Mouse (Mus musculus): ENCODE results near the gene Lect2. TPM values are rescaled to one million over a fixed set of nuclear protein-coding genes. Genes with fewer than 3 reads are reported as not detected.

Lect2 gene
- polyA plus RNA-seq, 1 experiment from 2014 or later, result not detected

DNA sequence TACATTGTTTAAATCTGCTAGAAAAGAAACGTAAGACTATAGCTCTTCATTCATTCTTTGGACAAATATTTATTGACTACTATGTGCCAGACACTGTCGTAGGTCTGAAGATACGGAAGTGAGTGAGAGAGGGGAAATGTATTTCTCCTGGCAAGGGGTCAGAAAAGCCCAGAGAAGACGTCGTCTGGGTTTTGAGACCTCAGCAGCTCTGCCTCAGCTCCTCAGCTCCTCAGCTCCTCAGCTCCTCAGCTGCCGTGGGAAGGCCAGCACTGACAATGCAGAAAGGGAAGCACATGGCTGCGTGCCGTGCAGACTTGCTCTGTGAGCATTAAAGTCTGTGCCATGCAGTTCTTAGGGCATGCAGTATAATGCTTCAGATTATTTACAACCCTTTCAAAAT, 18.6 kb downstream of the Lect2 start:
- no peaks in the 10 kb centered on the region for H3K4me1 ChIP-seq (ENCODE audit: control insufficient read depth, insufficient read depth, low read length)
- no peaks in the 10 kb centered on the region for H3K27me3 ChIP-seq (ENCODE audit: control insufficient read depth, insufficient read depth, low read length)
- H3K27ac ChIP-seq (ENCODE audit: low read depth, low read length), result no peak overlapping the region
- DNase-seq (ENCODE audit: low spot score) (no peak), ATAC-seq (ENCODE audit: insufficient read depth, low FRiP score, low TSS enrichment) (no peak)
- WGBS, result 68% methylated on average over 8 of the region's 8 CpGs
- H3K9ac ChIP-seq (ENCODE audit: low read length), result no peak overlapping the region
- H3K36me3 ChIP-seq (ENCODE audit: control insufficient read depth, insufficient read depth, low read length), result no peaks in the 10 kb centered on the region
- no peak overlapping the region for H3K4me2 ChIP-seq (ENCODE audit: low read depth)
- no peaks in the 10 kb centered on the region for H3K9me3 ChIP-seq (ENCODE audit: control insufficient read depth, low read length)
- no peak overlapping the region for H3K4me3 ChIP-seq (ENCODE audit: low read depth, low read length)

GRCm38 (mm10) chr13:56529031-56529430, 19.3 kb downstream of the Lect2 start:
- H3K36me3 ChIP-seq (ENCODE audit: control insufficient read depth, insufficient read depth, low read length), result no peaks in the 10 kb centered on the region
- WGBS, result 84% methylated on average over 4 of the region's 4 CpGs
- H3K27ac ChIP-seq (ENCODE audit: low read depth, low read length), result no peak overlapping the region
- no peak overlapping the region for H3K4me2 ChIP-seq (ENCODE audit: low read depth)
- DNase-seq (ENCODE audit: low spot score) (no peak), ATAC-seq (ENCODE audit: insufficient read depth, low FRiP score, low TSS enrichment) (no peak)
- no peak overlapping the region for H3K9ac ChIP-seq (ENCODE audit: low read length)
- H3K4me1 ChIP-seq (ENCODE audit: control insufficient read depth, insufficient read depth, low read length), result no peaks in the 10 kb centered on the region
- no peaks in the 10 kb centered on the region for H3K27me3 ChIP-seq (ENCODE audit: control insufficient read depth, insufficient read depth, low read length)
- H3K4me3 ChIP-seq (ENCODE audit: low read depth, low read length), result no peak overlapping the region
- H3K9me3 ChIP-seq (ENCODE audit: control insufficient read depth, low read length), result no peaks in the 10 kb centered on the region

- 81% methylated on average over 11 of the region's 11 CpGs for WGBS
- no peaks in the 10 kb centered on the region for H3K27me3 ChIP-seq (ENCODE audit: control insufficient read depth, insufficient read depth, low read length)
- H3K9ac ChIP-seq (ENCODE audit: low read length), result no peak overlapping the region
- H3K4me2 ChIP-seq (ENCODE audit: low read depth), result no peak overlapping the region
- H3K4me3 ChIP-seq (ENCODE audit: low read depth, low read length), result no peak overlapping the region
- H3K9me3 ChIP-seq (ENCODE audit: control insufficient read depth, low read length), result no peaks in the 10 kb centered on the region
- no peak for DNase-seq (ENCODE audit: low spot score)
- no peaks in the 10 kb centered on the region for H3K36me3 ChIP-seq (ENCODE audit: control insufficient read depth, insufficient read depth, low read length)
- ATAC-seq (ENCODE audit: insufficient read depth, low FRiP score, low TSS enrichment), result no peak
- H3K27ac ChIP-seq (ENCODE audit: low read depth, low read length), result no peak overlapping the region
- no peaks in the 10 kb centered on the region for H3K4me1 ChIP-seq (ENCODE audit: control insufficient read depth, insufficient read depth, low read length)
Observed at GRCm38 (mm10) chr13:56528281-56528680, 20.0 kb downstream of the Lect2 start.

- no peaks in the 10 kb centered on the region for H3K36me3 ChIP-seq (ENCODE audit: control insufficient read depth, insufficient read depth, low read length)
- DNase-seq (ENCODE audit: low spot score), result no peak
- H3K4me2 ChIP-seq (ENCODE audit: low read depth), result no peak overlapping the region
- H3K4me1 ChIP-seq (ENCODE audit: control insufficient read depth, insufficient read depth, low read length), result no peaks in the 10 kb centered on the region
- no peak overlapping the region for H3K9ac ChIP-seq (ENCODE audit: low read length)
- H3K27me3 ChIP-seq (ENCODE audit: control insufficient read depth, insufficient read depth, low read length), result no peaks in the 10 kb centered on the region
- H3K9me3 ChIP-seq (ENCODE audit: control insufficient read depth, low read length), result no peaks in the 10 kb centered on the region
- no peak overlapping the region for H3K27ac ChIP-seq (ENCODE audit: low read depth, low read length)
- WGBS, result 92% methylated on average over 7 of the region's 7 CpGs
- H3K4me3 ChIP-seq (ENCODE audit: low read depth, low read length), result no peak overlapping the region
- ATAC-seq (ENCODE audit: insufficient read depth, low FRiP score, low TSS enrichment), result no peak
Observed at GRCm38 (mm10) chr13:56527846-56528245, 20.5 kb downstream of the Lect2 start.

DNA sequence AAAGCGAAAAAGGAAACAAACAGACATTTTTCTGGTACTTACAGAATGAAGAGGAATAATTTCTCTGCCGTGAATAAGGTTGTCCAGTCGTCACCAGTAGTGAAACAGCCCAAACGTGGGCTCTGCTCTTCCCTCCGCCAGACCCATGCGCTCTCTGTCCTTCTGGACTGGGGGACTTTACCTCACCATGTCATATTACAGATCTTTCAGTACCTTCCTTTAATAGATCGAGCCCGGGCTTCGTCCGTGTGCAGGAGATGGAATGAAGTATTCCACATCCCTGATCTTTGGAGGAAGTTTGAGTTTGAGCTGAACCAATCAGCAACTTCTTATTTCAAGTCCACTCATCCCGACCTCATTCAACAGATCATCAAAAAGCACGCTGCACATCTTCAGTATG, 21.4 kb downstream of the Lect2 start:
- WGBS, result 92% methylated on average over 12 of the region's 12 CpGs
- Histone ChIP-seq H3K36me3 (ENCODE audit: control insufficient read depth, insufficient read depth, low read length) (no peaks in the 10 kb centered on the region), H3K27me3 (ENCODE audit: control insufficient read depth, insufficient read depth, low read length) (no peaks in the 10 kb centered on the region), H3K4me1 (ENCODE audit: control insufficient read depth, insufficient read depth, low read length) (no peaks in the 10 kb centered on the region), H3K9me3 (ENCODE audit: control insufficient read depth, low read length) (no peaks in the 10 kb centered on the region), H3K4me2 (ENCODE audit: low read depth) (no peak overlapping the region), H3K27ac (ENCODE audit: low read depth, low read length) (no peak overlapping the region), H3K4me3 (ENCODE audit: low read depth, low read length) (no peak overlapping the region), H3K9ac (ENCODE audit: low read length) (no peak overlapping the region)
- ATAC-seq (ENCODE audit: insufficient read depth, low FRiP score, low TSS enrichment) (no peak), DNase-seq (ENCODE audit: low spot score) (no peak)

GRCm38 (mm10) chr13:56522821-56523167, 25.5 kb downstream of the Lect2 start:
- Histone ChIP-seq H3K4me1 (ENCODE audit: control insufficient read depth, insufficient read depth, low read length) (no peaks in the 10 kb centered on the region), H3K9ac (ENCODE audit: low read length) (peak overlapping the region; percentile 56), H3K4me3 (ENCODE audit: low read depth, low read length) (peak overlapping the region; percentile 64), H3K27ac (ENCODE audit: low read depth, low read length) (no peak overlapping the region), H3K36me3 (ENCODE audit: control insufficient read depth, insufficient read depth, low read length) (no peaks in the 10 kb centered on the region), H3K9me3 (ENCODE audit: control insufficient read depth, low read length) (no peaks in the 10 kb centered on the region), H3K4me2 (ENCODE audit: low read depth) (peak overlapping the region; percentile 93), H3K27me3 (ENCODE audit: control insufficient read depth, insufficient read depth, low read length) (no peaks in the 10 kb centered on the region)
- DNase-seq (ENCODE audit: low spot score) (no peak), ATAC-seq (ENCODE audit: insufficient read depth, low FRiP score, low TSS enrichment) (no peak)
- WGBS, result 9% methylated on average over 8 of the region's 8 CpGs

DNA sequence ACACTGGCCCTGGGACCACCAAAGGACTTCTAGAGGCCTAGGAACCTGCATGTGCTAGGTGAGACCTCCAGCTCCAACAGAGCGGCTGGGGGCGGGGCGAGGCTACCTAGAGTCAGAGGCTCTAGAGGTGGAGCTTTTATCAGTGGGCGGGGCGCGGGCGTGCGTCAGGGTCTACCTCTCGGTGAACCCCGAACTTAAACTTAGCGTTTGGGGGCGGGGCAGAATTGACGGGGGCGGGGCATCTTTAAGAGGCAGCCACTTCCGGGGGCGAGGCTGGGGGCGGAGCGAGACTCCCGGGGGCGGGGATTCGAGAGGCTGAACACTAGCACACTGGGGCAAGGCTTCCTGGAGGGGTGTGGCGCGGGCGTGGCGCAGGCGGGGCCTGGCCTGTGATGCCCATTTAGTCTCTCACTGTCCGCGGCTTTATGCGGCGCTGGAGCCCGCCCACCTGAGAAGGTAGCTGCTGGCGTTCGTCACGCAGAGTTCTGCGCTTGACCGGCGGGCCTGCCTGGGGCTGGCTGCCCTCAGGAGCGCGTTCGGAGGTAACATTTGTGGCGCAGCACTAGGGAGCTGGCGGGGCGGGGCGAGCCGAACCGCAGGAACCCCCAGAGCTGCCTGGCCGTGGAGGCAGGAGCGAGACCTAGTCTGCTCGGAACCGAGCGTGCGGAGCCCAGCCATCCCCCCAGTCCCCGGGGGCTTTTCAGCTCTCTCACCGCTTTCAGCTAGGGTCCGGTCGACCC, 26.1 kb downstream of the Lect2 start, which contains the start of gene Fbxl21:
TSS of gene Fbxl21 (plus strand) at position 392 of the 740 bp plus-strand sequence.
- Histone ChIP-seq H3K27me3 (ENCODE audit: control insufficient read depth, insufficient read depth, low read length) (no peaks in the 10 kb centered on the region), H3K4me2 (ENCODE audit: low read depth) (peak within 1 kb of the TSS; percentile 93), H3K36me3 (ENCODE audit: control insufficient read depth, insufficient read depth, low read length) (no peaks in the 10 kb centered on the region), H3K4me1 (ENCODE audit: control insufficient read depth, insufficient read depth, low read length) (no peaks in the 10 kb centered on the region), H3K27ac (ENCODE audit: low read depth, low read length) (no peak within 1 kb of the TSS), H3K9me3 (ENCODE audit: control insufficient read depth, low read length) (no peaks in the 10 kb centered on the region), H3K4me3 (ENCODE audit: low read depth, low read length) (peak within 1 kb of the TSS; percentile 64), H3K9ac (ENCODE audit: low read length) (peak within 1 kb of the TSS; percentile 56)
- DNase-seq (ENCODE audit: low spot score) (peak; percentile 92), ATAC-seq (ENCODE audit: insufficient read depth, low FRiP score, low TSS enrichment) (peak; percentile 93)
- WGBS, result under 1% methylated on average over 55 of the region's 56 CpGs

- 67% methylated on average over 7 of the region's 7 CpGs for WGBS
Observed at GRCm38 (mm10) chr13:56516816-56517215, 31.5 kb downstream of the Lect2 start.

GRCm38 (mm10) chr13:56516311-56516710, 32.0 kb downstream of the Lect2 start:
- Histone ChIP-seq H3K27me3 (ENCODE audit: control insufficient read depth, insufficient read depth, low read length) (no peaks in the 10 kb centered on the region), H3K27ac (ENCODE audit: low read depth, low read length) (no peak overlapping the region), H3K4me3 (ENCODE audit: low read depth, low read length) (no peak overlapping the region), H3K9me3 (ENCODE audit: control insufficient read depth, low read length) (no peaks in the 10 kb centered on the region), H3K4me2 (ENCODE audit: low read depth) (no peak overlapping the region), H3K36me3 (ENCODE audit: control insufficient read depth, insufficient read depth, low read length) (no peaks in the 10 kb centered on the region), H3K9ac (ENCODE audit: low read length) (no peak overlapping the region), H3K4me1 (ENCODE audit: control insufficient read depth, insufficient read depth, low read length) (no peaks in the 10 kb centered on the region)
- WGBS, result 81% methylated on average over 4 of the region's 4 CpGs
- no peak for ATAC-seq (ENCODE audit: insufficient read depth, low FRiP score, low TSS enrichment)
- DNase-seq (ENCODE audit: low spot score), result no peak

More at GRCm38 (mm10) chr13:56516816-56517215, 31.5 kb downstream of the Lect2 start:
- no peaks in the 10 kb centered on the region for H3K36me3 ChIP-seq (ENCODE audit: control insufficient read depth, insufficient read depth, low read length)
- ATAC-seq (ENCODE audit: insufficient read depth, low FRiP score, low TSS enrichment) (no peak), DNase-seq (ENCODE audit: low spot score) (no peak)
- H3K4me1 ChIP-seq (ENCODE audit: control insufficient read depth, insufficient read depth, low read length), result no peaks in the 10 kb centered on the region
- H3K4me3 ChIP-seq (ENCODE audit: low read depth, low read length), result no peak overlapping the region
- H3K9ac ChIP-seq (ENCODE audit: low read length), result no peak overlapping the region
- H3K27me3 ChIP-seq (ENCODE audit: control insufficient read depth, insufficient read depth, low read length), result no peaks in the 10 kb centered on the region
- no peak overlapping the region for H3K27ac ChIP-seq (ENCODE audit: low read depth, low read length)
- no peaks in the 10 kb centered on the region for H3K9me3 ChIP-seq (ENCODE audit: control insufficient read depth, low read length)
- H3K4me2 ChIP-seq (ENCODE audit: low read depth), result no peak overlapping the region

Data from neural tube, embryonic 11.5 days (tissue).